Mouse (Mus musculus): ENCODE measurements around the gene C1qtnf9.
A peak's percentile ranks its signal among the peaks of the same experiment; 100 is the strongest.

The C1qtnf9 gene

GRCm38 (mm10) chr14:60752892-60753800 is 14.8 kb upstream of the C1qtnf9 start:
- DNase-seq: no peak

- no peak for DNase-seq
Observed at GRCm38 (mm10) chr14:60753801-60754126, 14.2 kb upstream of the C1qtnf9 start.

GRCm38 (mm10) chr14:60754656-60755055 is 13.3 kb upstream of the C1qtnf9 start:
- no peak for DNase-seq

- peak; percentile 66 to 74 for DNase-seq
Observed at GRCm38 (mm10) chr14:60756271-60756670, 11.7 kb upstream of the C1qtnf9 start.

GRCm38 (mm10) chr14:60757265-60757664 is 10.7 kb upstream of the C1qtnf9 start:
- no peak for DNase-seq

GRCm38 (mm10) chr14:60757722-60758121 is 10.2 kb upstream of the C1qtnf9 start:
- DNase-seq: no peak

- no peak for DNase-seq
Observed at GRCm38 (mm10) chr14:60759097-60759496, 8.8 kb upstream of the C1qtnf9 start.

GRCm38 (mm10) chr14:60761801-60762200 is 6.1 kb upstream of the C1qtnf9 start:
- no peak for DNase-seq

- no peak for DNase-seq
Observed at GRCm38 (mm10) chr14:60762754-60763153, 5.2 kb upstream of the C1qtnf9 start.

GRCm38 (mm10) chr14:60763746-60764145 is 4.2 kb upstream of the C1qtnf9 start:
- DNase-seq: no peak

GRCm38 (mm10) chr14:60764526-60764925 is 3.4 kb upstream of the C1qtnf9 start:
- DNase-seq: no peak

- DNase-seq: no peak
Observed at GRCm38 (mm10) chr14:60765025-60765424, 2.9 kb upstream of the C1qtnf9 start.

- no peak for DNase-seq
Observed at GRCm38 (mm10) chr14:60769340-60769739, 1.4 kb downstream of the C1qtnf9 start.

- DNase-seq: no peak
Observed at GRCm38 (mm10) chr14:60770594-60770993, 2.7 kb downstream of the C1qtnf9 start.

GRCm38 (mm10) chr14:60771057-60771456 is 3.1 kb downstream of the C1qtnf9 start:
- peak; percentile 82 to 86 for DNase-seq

GRCm38 (mm10) chr14:60773476-60773875 is 5.5 kb downstream of the C1qtnf9 start:
- DNase-seq: no peak

- no peak for DNase-seq
Observed at GRCm38 (mm10) chr14:60776521-60776920, 8.6 kb downstream of the C1qtnf9 start.

- no peak for DNase-seq
Observed at GRCm38 (mm10) chr14:60777485-60777919, 9.6 kb downstream of the C1qtnf9 start.

- no peak for DNase-seq
Observed at GRCm38 (mm10) chr14:60779198-60779597, 11.3 kb downstream of the C1qtnf9 start.

GRCm38 (mm10) chr14:60782121-60782656 is 14.3 kb downstream of the C1qtnf9 start:
- no peak for DNase-seq

GRCm38 (mm10) chr14:60783196-60783595 is 15.3 kb downstream of the C1qtnf9 start:
- DNase-seq: no peak

- peak; percentile 86 to 91 for DNase-seq
Observed at GRCm38 (mm10) chr14:60784427-60785315, 16.7 kb downstream of the C1qtnf9 start, which contains the start of gene Mipep. Gene Mipep (plus strand): TSS chr14:60784573.

- peak; percentile 46 to 55 for DNase-seq
Observed at GRCm38 (mm10) chr14:60790103-60790502, 22.2 kb downstream of the C1qtnf9 start.

Measured in cerebellum, postnatal 36 days (tissue).